Mouse (Mus musculus) right cerebral cortex, postnatal 10 days (tissue): Measurements from ENCODE around the gene H2-DMb2.
A peak's percentile ranks its signal among the peaks of the same experiment; 100 is the strongest.

Experiments used
- DNase-seq, 2 experiments: peaks; one replicate each; pipeline ENCODE4 v3.0.0; 2021; ENCODE audit warnings: low spot score in 2 of 2

The H2-DMb2 gene

GRCm38 (mm10) chr17:34179913-34180859 lies 37.1 kb downstream of the H2-DMb2 start:
- no peak for DNase-seq

- DNase-seq = no peak
Measured at GRCm38 (mm10) chr17:34183564-34184219, 40.6 kb downstream of the H2-DMb2 start.

GRCm38 (mm10) chr17:34185526-34185925 lies 42.4 kb downstream of the H2-DMb2 start:
- no peak for DNase-seq

GRCm38 (mm10) chr17:34186885-34187260 lies 43.8 kb downstream of the H2-DMb2 start:
- no peak for DNase-seq

GRCm38 (mm10) chr17:34187261-34187916 lies 44.3 kb downstream of the H2-DMb2 start, which contains the start of the genes Tap1 and Psmb9:
Tap1 (plus strand) TSS chr17:34187553.
Psmb9 (minus strand) TSS chr17:34187764.
- peak; percentile 96 to 97 for DNase-seq

GRCm38 (mm10) chr17:34188010-34188409 lies 44.9 kb downstream of the H2-DMb2 start:
- DNase-seq = no peak

GRCm38 (mm10) chr17:34188986-34189385 lies 45.9 kb downstream of the H2-DMb2 start:
- no peak for DNase-seq

DNA sequence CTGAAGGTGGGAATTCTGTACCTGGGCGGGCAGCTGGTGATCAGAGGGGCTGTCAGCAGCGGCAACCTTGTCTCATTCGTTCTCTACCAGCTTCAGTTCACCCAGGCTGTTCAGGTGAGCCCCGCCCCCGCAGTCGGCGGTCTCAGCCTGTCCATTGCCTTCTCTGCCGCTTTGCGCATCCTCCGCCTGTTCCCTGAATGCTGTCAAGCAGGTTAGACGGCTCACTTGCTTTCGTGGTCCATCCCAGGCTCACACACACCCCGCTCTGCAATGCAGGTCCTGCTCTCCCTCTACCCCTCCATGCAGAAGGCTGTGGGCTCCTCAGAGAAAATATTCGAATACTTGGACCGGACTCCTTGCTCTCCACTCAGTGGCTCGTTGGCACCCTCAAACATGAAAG lies 49.7 kb downstream of the H2-DMb2 start:
- DNase-seq = no peak

DNA sequence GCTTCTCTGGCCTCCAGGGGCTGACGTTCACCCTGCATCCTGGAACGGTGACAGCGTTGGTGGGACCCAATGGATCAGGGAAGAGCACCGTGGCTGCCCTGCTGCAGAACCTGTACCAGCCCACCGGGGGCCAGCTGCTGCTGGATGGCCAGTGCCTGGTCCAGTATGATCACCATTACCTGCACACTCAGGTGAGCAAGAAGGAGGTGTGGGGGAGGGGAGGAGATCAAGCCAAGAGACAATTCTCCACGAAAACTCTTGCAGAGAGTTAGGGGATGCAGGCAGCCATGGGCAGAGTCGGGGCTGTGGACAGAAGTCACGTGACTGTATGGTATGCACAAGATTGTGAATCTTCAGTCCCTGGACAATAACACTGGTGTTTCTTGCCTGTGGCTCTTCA lies 50.4 kb downstream of the H2-DMb2 start:
- no peak for DNase-seq

- DNase-seq = no peak
Measured at GRCm38 (mm10) chr17:34194723-34195122, 51.6 kb downstream of the H2-DMb2 start.

DNA sequence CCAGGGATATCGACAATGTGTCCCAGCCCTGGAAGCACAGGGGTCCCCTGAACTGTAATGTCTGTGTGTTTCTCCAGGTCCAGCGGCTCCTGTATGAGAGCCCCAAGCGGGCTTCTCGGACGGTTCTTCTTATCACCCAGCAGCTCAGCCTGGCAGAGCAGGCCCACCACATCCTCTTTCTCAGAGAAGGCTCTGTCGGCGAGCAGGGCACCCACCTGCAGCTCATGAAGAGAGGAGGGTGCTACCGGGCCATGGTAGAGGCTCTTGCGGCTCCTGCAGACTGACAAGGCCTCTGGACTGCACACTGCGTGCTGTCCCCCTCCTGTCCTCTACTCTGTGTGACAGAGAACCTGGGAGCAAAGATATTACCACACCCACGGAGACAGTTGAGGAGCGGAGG lies 53.4 kb downstream of the H2-DMb2 start:
- DNase-seq = no peak

DNA sequence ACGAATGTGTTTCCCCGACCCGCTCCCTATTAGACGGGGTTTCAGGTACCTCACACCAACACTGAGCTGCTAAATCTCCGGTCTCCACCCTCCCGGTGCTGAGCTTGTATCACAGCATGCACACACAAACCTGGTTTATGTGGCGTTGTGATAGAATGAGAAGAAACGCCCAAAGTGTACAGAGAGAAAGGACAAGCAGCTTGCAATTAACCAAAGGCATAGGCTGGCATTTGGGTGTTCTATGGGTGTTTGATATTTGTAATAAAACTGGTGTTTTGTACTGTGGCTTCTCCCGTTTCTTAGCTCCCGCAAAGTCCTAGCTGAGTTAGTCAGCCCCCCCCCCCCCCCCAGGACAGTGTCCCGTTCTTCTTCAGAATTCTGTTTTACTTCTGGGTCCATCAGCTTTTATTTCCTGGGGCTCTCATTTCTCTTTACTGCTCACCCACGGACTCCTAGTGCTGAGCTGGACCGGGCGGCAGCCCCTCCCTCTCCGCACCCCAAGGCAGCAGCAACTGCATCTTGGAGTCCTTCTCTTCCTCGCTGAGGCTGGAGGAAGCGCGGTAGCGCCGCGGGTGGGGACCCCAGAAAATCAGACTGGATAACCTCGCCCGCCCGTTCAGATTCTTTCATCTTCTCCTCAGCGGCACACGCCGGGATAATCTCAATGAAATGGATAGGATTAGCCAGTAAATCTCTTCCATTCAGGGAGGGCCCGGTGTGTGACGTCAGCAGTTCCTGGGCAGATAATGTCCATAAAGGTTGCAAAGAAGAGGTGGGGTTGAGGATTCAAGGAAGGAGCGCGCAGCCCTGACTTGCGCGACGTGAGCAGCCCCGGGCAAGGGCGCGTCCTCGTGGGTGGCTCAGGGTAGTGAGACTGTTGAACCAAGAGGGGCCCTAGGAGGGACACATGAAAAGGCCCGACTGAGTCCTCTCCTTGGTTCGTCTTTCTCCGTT lies 54.1 kb downstream of the H2-DMb2 start, which contains the start of gene Psmb8:
Psmb8 (plus strand) TSS at position 781 of the 954 bp plus-strand sequence.
- DNase-seq = peak; percentile 93

DNA sequence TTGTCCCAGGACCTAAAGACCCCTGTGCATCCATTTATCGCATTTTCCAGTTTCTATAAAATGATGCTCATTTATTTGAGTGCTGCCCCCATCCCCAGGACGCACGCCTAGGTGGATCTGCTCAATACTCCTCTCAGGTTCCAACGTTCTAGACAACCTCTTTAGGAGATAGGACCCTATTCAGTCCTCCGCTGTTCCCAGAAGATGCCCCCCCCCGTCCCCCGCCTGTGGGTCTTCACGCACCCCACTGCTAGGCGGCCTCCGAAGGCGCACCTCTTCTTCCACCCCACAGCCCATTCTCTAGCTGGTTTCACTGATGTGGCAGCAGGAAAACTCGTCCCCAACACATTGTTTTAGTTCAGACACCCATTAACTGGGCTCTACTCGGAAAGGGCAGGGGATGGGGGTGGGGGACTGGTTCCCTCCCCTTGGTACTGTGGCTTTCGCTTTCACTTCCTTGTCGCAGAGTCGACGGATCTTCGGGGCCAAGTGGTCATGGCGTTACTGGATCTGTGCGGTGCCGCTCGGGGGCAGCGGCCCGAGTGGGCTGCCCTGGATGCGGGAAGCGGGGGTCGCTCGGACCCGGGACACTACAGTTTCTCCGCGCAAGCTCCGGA lies 54.9 kb downstream of the H2-DMb2 start:
- peak in 1 of 2 experiments; percentile 49 for DNase-seq

GRCm38 (mm10) chr17:34198521-34198912 lies 55.4 kb downstream of the H2-DMb2 start:
- DNase-seq = no peak

DNA sequence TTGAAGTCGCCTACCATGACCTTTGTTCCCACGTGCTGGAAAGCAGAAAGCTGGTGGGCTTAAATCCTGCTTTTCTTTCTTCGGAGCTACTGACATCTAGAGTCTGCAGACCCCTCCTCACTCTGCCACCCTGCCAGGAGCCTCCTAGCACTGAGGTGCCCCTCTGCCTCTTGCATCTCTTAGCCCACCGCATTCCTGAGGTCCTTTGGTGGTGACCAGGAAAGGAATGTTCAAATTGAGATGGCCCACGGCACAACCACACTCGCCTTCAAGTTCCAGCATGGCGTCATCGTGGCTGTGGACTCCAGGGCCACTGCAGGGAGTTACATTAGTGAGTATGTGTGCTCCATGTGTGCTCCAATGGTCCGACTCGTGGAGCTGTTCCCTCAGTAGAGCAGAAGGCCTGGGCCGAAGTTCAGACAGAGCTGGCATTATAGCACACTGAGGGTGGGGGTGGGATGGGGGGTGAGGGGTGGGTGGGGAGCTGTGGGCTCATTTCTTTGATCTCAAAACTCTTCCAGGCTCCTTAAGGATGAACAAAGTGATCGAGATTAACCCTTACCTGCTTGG lies 56.0 kb downstream of the H2-DMb2 start:
- no peak for DNase-seq

- DNase-seq = no peak
Measured at GRCm38 (mm10) chr17:34200047-34200446, 56.9 kb downstream of the H2-DMb2 start.

DNA sequence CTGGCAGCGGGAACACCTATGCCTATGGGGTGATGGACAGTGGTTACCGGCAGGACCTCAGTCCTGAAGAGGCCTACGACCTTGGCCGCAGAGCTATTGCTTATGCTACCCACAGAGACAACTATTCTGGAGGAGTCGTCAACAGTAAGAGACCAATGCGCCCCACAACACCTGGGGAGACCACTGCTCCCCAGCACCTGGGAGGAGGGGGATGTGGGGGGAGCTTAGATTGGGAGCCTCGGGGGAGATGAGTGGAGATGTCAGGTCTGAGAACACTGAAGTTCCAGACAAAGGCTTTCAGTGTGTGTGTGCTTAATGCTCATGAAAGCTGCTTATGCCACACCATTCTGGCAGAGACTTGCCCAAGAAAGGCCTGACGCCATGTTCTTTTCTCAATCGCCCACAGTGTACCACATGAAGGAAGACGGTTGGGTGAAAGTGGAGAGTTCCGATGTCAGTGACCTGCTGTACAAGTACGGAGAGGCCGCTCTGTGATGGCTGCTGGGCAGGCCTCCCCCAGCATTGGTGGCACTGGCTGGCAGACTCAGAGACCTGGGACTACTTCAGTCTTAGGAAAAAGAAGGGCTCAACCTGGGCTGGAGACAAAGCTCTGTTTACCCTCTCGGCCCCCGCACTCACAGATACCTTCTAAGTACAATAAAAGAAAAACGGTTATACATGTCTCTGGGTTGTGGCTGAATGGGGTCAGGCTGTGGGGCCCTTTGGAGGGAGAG lies 57.8 kb downstream of the H2-DMb2 start:
- no peak for DNase-seq
